Mouse (Mus musculus): ENCODE results near the gene Mapk8ip1.

DNA sequence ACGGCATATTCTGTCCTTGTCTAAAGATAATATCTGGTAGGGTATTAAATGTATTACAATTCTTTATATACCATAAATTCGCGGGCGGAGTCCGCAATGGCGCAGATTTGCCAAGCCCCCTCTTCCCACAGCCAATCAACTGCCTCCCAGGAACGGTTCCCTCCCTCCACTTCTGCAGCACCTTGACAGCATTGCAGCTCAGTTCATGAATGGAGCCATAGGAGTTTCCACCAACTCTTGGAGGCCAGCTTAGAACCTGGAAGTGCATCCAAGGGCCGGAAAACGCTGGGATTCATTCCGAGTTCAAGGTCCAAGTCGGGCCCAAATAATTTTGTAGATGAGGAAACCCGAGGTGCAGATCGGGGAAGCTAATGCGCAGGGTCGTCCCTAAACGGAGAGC lies 26.5 kb downstream of the Mapk8ip1 start, which contains the start of the genes Pex16 and Large2:
- TF ChIP-seq CTCF (IDR thresholded peaks at IDR 0.05; ENCODE audit: control insufficient read depth, insufficient read depth, low read length) (no peak), POLR2A (IDR thresholded peaks at IDR 0.05; ENCODE audit: borderline replicate concordance, control insufficient read depth, low read depth, low read length) (no peak)

Data from bone marrow, adult 2 months (tissue).